Mouse (Mus musculus) midbrain, embryonic 11.5 days (tissue): ENCODE results near the gene Akr1d1. TPM values are rescaled to one million over a fixed set of nuclear protein-coding genes. Genes with fewer than 3 reads are reported as not detected.

ENCODE experiments used
- ATAC-seq: fragments of 200-750 bp; cut with Nextera tagmentation; 2 replicates; pipeline ENCODE4 v1.8.0; 2017; ENCODE audit warnings: moderate TSS enrichment, moderate library complexity; ENCODE audit not compliant: low FRiP score
- DNase-seq: peaks from one replicate; pipeline ENCODE4 v3.0.0; 2015; ENCODE audit warnings: low spot score; ENCODE audit errors: missing footprints
- H3K27ac ChIP-seq: fragments of 300-500 bp; sonication (generic); 2 replicates; pipeline ENCODE4 v1.5.1; 2014; ENCODE audit warnings: low read depth, low read length
- H3K27me3 ChIP-seq: fragments of 300-500 bp; sonication (generic); 2 replicates; pipeline ENCODE4 v1.6.1; 2014; ENCODE audit warnings: mild to moderate bottlenecking, low read length, moderate library complexity, mixed read lengths; ENCODE audit not compliant: control insufficient read depth, insufficient read depth
- H3K36me3 ChIP-seq: fragments of 300-500 bp; sonication (generic); 2 replicates; pipeline ENCODE4 v1.6.1; 2014; ENCODE audit warnings: mild to moderate bottlenecking, low read length, moderate library complexity, mixed read lengths; ENCODE audit not compliant: control insufficient read depth, insufficient read depth
- H3K4me1 ChIP-seq: fragments of 300-500 bp; sonication (generic); 2 replicates; pipeline ENCODE4 v1.6.1; 2014; ENCODE audit warnings: low read length; ENCODE audit not compliant: control insufficient read depth, insufficient read depth
- H3K4me2 ChIP-seq: fragments of 300-500 bp; sonication (generic); 2 replicates; pipeline ENCODE4 v1.6.1; 2014; ENCODE audit warnings: mild to moderate bottlenecking, moderate library complexity
- H3K4me3 ChIP-seq: fragments of 300-500 bp; sonication (generic); 2 replicates; pipeline ENCODE4 v1.5.1; 2014; ENCODE audit warnings: low read depth, low read length
- H3K9ac ChIP-seq: fragments of 300-500 bp; sonication (generic); 2 replicates; pipeline ENCODE4 v1.6.1; 2014; ENCODE audit warnings: low read length
- H3K9me3 ChIP-seq: fragments of 300-500 bp; sonication (generic); 2 replicates; pipeline ENCODE4 v1.6.1; 2016; ENCODE audit warnings: low read length; ENCODE audit not compliant: control insufficient read depth
- WGBS: fragments of 180-500 bp; shearing (Covaris S2); extraction: QIAGEN DNeasy Blood & Tissue Kit; methylation state at CpG from one replicate; pipeline ENCODE4 v1.1.7; 2014; 5-methylcytosine and 5-hydroxymethylcytosine counted together
- polyA plus RNA-seq: library from polyadenylated mRNA; unstranded; fragments of >200 nt; fragmentation: Nextera tagmentation; extraction: Ambion mirVana; gene quantifications from 2 replicates; pipeline ENCODE4 v1.2.1, GENCODE M21; 2014

Akr1d1 gene
- polyA plus RNA-seq, 1 experiment from 2014 or later = not detected

DNA sequence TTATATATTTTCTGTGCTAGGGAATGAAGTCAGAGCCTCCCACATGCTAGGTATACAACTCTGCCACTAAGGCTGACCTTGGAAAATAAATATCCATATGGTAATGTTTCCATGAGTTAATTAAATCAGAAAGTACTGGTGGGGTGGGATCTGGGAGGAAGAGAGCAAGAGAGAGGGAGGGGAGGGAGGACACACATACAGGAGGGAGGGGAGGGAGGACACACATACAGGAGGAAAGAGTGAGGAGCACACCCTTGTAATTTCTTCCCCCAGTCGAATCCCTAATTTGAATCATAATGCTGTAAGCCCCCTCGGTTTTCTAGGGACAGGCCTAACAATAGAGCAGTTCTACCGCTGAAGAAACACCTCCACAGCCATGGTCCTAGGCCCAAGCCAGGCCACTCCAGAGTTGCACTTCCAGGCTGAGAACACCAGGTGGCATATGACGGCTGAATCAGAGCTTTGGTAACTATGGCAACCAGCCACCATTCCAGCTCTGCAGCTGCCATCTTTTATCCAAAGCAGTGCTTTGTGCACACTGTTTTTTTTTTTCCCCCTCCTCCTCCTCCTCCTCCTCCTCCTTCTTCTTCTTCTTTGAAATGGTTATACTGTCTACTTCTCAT lies 59.5 kb downstream of the Akr1d1 start:
- Histone ChIP-seq H3K36me3 (no peaks in the 10 kb centered on the region), H3K27ac (peak overlapping the region; percentile 76), H3K9me3 (no peaks in the 10 kb centered on the region), H3K27me3 (no peaks in the 10 kb centered on the region), H3K4me2 (no peak overlapping the region), H3K4me1 (peaks cover 26% of the 10 kb centered on the region), H3K4me3 (no peak overlapping the region), H3K9ac (peak overlapping the region; percentile 38; the same call in 1 of the 2 replicates)
- WGBS = 9% methylated on average over 4 of the region's 4 CpGs
- ATAC-seq = peak; percentile 75
- DNase-seq = peak; percentile 96

DNA sequence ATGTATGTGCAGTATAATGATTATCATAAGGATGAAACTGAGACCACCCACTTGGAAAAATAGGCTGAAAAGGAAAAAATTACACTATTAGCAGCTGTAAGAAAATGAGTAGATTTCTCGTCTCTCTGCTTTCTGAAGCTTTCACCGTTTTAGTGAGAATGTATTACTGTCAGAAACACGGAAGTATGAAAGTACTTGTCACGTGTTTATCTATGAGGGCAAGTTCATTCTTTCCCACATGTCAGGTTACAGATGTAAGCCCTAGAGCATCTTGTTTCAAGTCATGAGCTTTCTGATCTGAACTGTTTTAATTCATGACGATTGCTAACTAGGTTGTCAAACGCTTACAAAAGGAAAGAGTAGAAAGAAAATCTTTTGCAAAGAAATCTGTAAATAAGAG lies 60.8 kb downstream of the Akr1d1 start:
- Histone ChIP-seq H3K27ac (no peak overlapping the region; the same call in 1 of the 2 replicates), H3K4me1 (peaks cover 26% of the 10 kb centered on the region)

GRCm38 (mm10) chr6:37592101-37593032 lies 62.4 kb downstream of the Akr1d1 start:
- Histone ChIP-seq H3K4me2 (peak overlapping the region; percentile 38), H3K4me1 (peaks cover 26% of the 10 kb centered on the region), H3K27ac (peak overlapping the region; percentile 97), H3K36me3 (no peaks in the 10 kb centered on the region), H3K27me3 (no peaks in the 10 kb centered on the region), H3K4me3 (peak overlapping the region; percentile 10; the same call in 1 of the 2 replicates), H3K9ac (peak overlapping the region; percentile 60), H3K9me3 (no peaks in the 10 kb centered on the region)
- WGBS = 12% methylated on average over 19 of the region's 19 CpGs
- DNase-seq = peak; percentile 98
- ATAC-seq = peak; percentile 76

More for the DNA sequence above, 60.8 kb downstream of the Akr1d1 start:
- no peaks in the 10 kb centered on the region for H3K36me3 ChIP-seq
- WGBS = 80% methylated on average over 6 of the region's 6 CpGs
- H3K9ac ChIP-seq = no peak overlapping the region
- no peak overlapping the region for H3K4me3 ChIP-seq
- no peak overlapping the region for H3K4me2 ChIP-seq
- H3K27me3 ChIP-seq = no peaks in the 10 kb centered on the region
- H3K9me3 ChIP-seq = no peaks in the 10 kb centered on the region
- no peak for DNase-seq
- ATAC-seq = no peak

- Histone ChIP-seq H3K27ac (peak overlapping the region; percentile 97), H3K4me2 (peak overlapping the region; percentile 38), H3K36me3 (no peaks in the 10 kb centered on the region), H3K4me1 (peaks cover 26% of the 10 kb centered on the region), H3K4me3 (no peak overlapping the region; the same call in 1 of the 2 replicates), H3K9me3 (no peaks in the 10 kb centered on the region), H3K27me3 (no peaks in the 10 kb centered on the region), H3K9ac (peak overlapping the region; percentile 60)
- WGBS = 17% methylated on average over 6 of the region's 6 CpGs
- ATAC-seq (peak; percentile 66), DNase-seq (no peak)
These were observed 63.0 kb downstream of the Akr1d1 start for GRCm38 (mm10) chr6:37593033-37593374.

DNA sequence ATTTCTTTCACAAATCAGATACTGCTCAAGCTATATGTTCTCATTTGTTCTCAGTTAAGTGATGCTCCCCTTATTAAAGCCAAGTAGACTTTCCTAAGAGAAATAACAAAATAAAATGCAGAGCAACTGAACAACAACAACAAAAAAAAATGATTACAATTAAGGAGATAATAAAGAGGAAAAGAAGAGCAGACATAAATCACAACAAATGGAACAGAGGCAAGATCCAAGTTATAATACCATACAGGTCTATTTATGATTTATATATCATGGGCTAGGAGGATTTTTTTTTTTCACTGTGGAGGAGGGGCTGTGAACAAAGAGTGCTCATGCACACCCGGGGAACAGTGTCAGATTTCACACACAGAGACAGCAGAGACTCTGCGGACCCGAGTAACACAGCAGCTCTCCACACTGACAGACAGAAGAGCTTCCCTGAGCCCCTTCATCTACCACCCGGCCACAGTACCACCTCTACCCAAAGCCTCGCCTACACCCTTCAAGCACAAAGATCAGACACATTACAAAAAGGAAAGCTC lies 63.6 kb downstream of the Akr1d1 start:
- Histone ChIP-seq H3K4me3 (no peak overlapping the region), H3K27me3 (no peaks in the 10 kb centered on the region), H3K9ac (peak overlapping the region; percentile 47; the same call in 1 of the 2 replicates), H3K36me3 (no peaks in the 10 kb centered on the region), H3K9me3 (no peaks in the 10 kb centered on the region), H3K4me2 (peak overlapping the region; percentile 38), H3K27ac (peak overlapping the region; percentile 97), H3K4me1 (peaks cover 26% of the 10 kb centered on the region)
- DNase-seq (peak; percentile 93), ATAC-seq (peak; percentile 45; the same call in 1 of the 2 replicates)
- 9% methylated on average over 5 of the region's 5 CpGs for WGBS

GRCm38 (mm10) chr6:37597088-37597487 lies 67.1 kb downstream of the Akr1d1 start:
- H3K27me3 ChIP-seq = no peaks in the 10 kb centered on the region
- no peak overlapping the region for H3K4me2 ChIP-seq
- WGBS = 83% methylated on average over 2 of the region's 2 CpGs
- peaks cover 10% of the 10 kb centered on the region for H3K4me1 ChIP-seq
- ATAC-seq (no peak), DNase-seq (no peak)
- no peaks in the 10 kb centered on the region for H3K9me3 ChIP-seq
- no peaks in the 10 kb centered on the region for H3K36me3 ChIP-seq
- no peak overlapping the region for H3K27ac ChIP-seq
- H3K4me3 ChIP-seq = no peak overlapping the region
- no peak overlapping the region for H3K9ac ChIP-seq

- DNase-seq (no peak), ATAC-seq (no peak)
- no peaks in the 10 kb centered on the region for H3K9me3 ChIP-seq
- H3K4me2 ChIP-seq = no peak overlapping the region
- no peak overlapping the region for H3K27ac ChIP-seq
- H3K9ac ChIP-seq = no peak overlapping the region
- H3K4me1 ChIP-seq = peaks cover 7% of the 10 kb centered on the region
- H3K4me3 ChIP-seq = no peak overlapping the region
- H3K27me3 ChIP-seq = no peaks in the 10 kb centered on the region
- H3K36me3 ChIP-seq = no peaks in the 10 kb centered on the region
These were observed 68.1 kb downstream of the Akr1d1 start for GRCm38 (mm10) chr6:37598033-37598432.

- H3K36me3 ChIP-seq = no peaks in the 10 kb centered on the region
- H3K27me3 ChIP-seq = no peaks in the 10 kb centered on the region
- H3K27ac ChIP-seq = no peak overlapping the region
- ATAC-seq (no peak), DNase-seq (no peak)
- WGBS = 86% methylated on average over 7 of the region's 7 CpGs
- H3K4me1 ChIP-seq = no peaks in the 10 kb centered on the region
- H3K4me3 ChIP-seq = no peak overlapping the region
- no peak overlapping the region for H3K4me2 ChIP-seq
- no peaks in the 10 kb centered on the region for H3K9me3 ChIP-seq
- no peak overlapping the region for H3K9ac ChIP-seq
These were observed 71.1 kb downstream of the Akr1d1 start for GRCm38 (mm10) chr6:37600976-37601498.
